Mouse (Mus musculus): Measurements from ENCODE around the gene 3110040M04Rik. TPM values are rescaled to one million over a fixed set of nuclear protein-coding genes. Genes with fewer than 3 reads are reported as not detected.
"Not testable (repeated sequence)": the region's sequence is repeated elsewhere in the genome, so short reads cannot be mapped to it uniquely, and the experiment has no call there.

Gene 3110040M04Rik
- total RNA-seq (2021): not detected

- intact Hi-C loops (cut with DNase I); DNase-seq (ENCODE audit: low spot score in 2 of 2): not testable (repeated sequence)
Observed at GRCm38 (mm10) chr1:151203818-151204217, at the start of gene 3110040M04Rik. Gene 3110040M04Rik, plus strand, starts transcription at chr1:151204121.

GRCm38 (mm10) chr1:151154131-151154530 lies 49.8 kb upstream of the 3110040M04Rik start:
- intact Hi-C loops (cut with DNase I); DNase-seq (ENCODE audit: low spot score in 2 of 2): not testable (repeated sequence)

GRCm38 (mm10) chr1:151156129-151156528 lies 47.8 kb upstream of the 3110040M04Rik start:
- DNase-seq (ENCODE audit: low spot score in 2 of 2): no peak
- intact Hi-C loops (cut with DNase I): no loop called here

- DNase-seq (ENCODE audit: low spot score in 2 of 2): no peak
- intact Hi-C loops (cut with DNase I): no loop called here
Observed at GRCm38 (mm10) chr1:151156777-151157632, 46.9 kb upstream of the 3110040M04Rik start.

- no peak for DNase-seq (ENCODE audit: low spot score in 2 of 2)
- intact Hi-C loops (cut with DNase I): no loop called here
Observed at GRCm38 (mm10) chr1:151157963-151158856, 45.7 kb upstream of the 3110040M04Rik start.

- no peak for DNase-seq (ENCODE audit: low spot score in 2 of 2)
- intact Hi-C loops (cut with DNase I): no loop called here
Observed at GRCm38 (mm10) chr1:151158857-151159510, 44.9 kb upstream of the 3110040M04Rik start.

GRCm38 (mm10) chr1:151166031-151166430 lies 37.9 kb upstream of the 3110040M04Rik start:
- intact Hi-C loops (cut with DNase I): loop anchor here (5.0 kb wide), 1 partner anchor 84 kb away; no protein-coding TSS in a partner anchor
- DNase-seq (ENCODE audit: low spot score in 2 of 2): no peak

- intact Hi-C loops (cut with DNase I): loop anchor here (5.0 kb wide), 1 partner anchor 85 kb away; no protein-coding TSS in a partner anchor
- peak in 1 of 2 experiments; percentile 18 for DNase-seq (ENCODE audit: low spot score in 2 of 2)
Observed at GRCm38 (mm10) chr1:151167297-151168047, 36.4 kb upstream of the 3110040M04Rik start.

- no peak for DNase-seq (ENCODE audit: low spot score in 2 of 2)
- intact Hi-C loops (cut with DNase I): loop anchor here (5.0 kb wide), 1 partner anchor 86 kb away; no protein-coding TSS in a partner anchor
Observed at GRCm38 (mm10) chr1:151168637-151169036, 35.3 kb upstream of the 3110040M04Rik start.

- peak in 1 of 2 experiments; percentile 74 for DNase-seq (ENCODE audit: low spot score in 2 of 2)
- intact Hi-C loops (cut with DNase I): loop anchor here (5.0 kb wide), 2 partner anchors 45 to 170 kb away; partner anchors contain the start of gene Ivns1abp
Observed at GRCm38 (mm10) chr1:151171572-151172461, 32.1 kb upstream of the 3110040M04Rik start.

GRCm38 (mm10) chr1:151177030-151177936 lies 26.6 kb upstream of the 3110040M04Rik start:
- DNase-seq (ENCODE audit: low spot score in 2 of 2): peak in 1 of 2 experiments; percentile 35
- intact Hi-C loops (cut with DNase I): no loop called here

- intact Hi-C loops (cut with DNase I): no loop called here
- no peak for DNase-seq (ENCODE audit: low spot score in 2 of 2)
Observed at GRCm38 (mm10) chr1:151177937-151178271, 26.0 kb upstream of the 3110040M04Rik start.

- intact Hi-C loops (cut with DNase I): no loop called here
- DNase-seq (ENCODE audit: low spot score in 2 of 2): no peak
Observed at GRCm38 (mm10) chr1:151178505-151179083, 25.3 kb upstream of the 3110040M04Rik start.

GRCm38 (mm10) chr1:151180167-151180566 lies 23.8 kb upstream of the 3110040M04Rik start:
- intact Hi-C loops (cut with DNase I): no loop called here
- no peak for DNase-seq (ENCODE audit: low spot score in 2 of 2)

- intact Hi-C loops (cut with DNase I); DNase-seq (ENCODE audit: low spot score in 2 of 2): not testable (repeated sequence)
Observed at GRCm38 (mm10) chr1:151182266-151182665, 21.7 kb upstream of the 3110040M04Rik start, which contains the start of gene Gm47985. Gene Gm47985, plus strand, starts transcription at chr1:151182537.

- DNase-seq (ENCODE audit: low spot score in 2 of 2); intact Hi-C loops (cut with DNase I): not testable (repeated sequence)
Observed at GRCm38 (mm10) chr1:151186186-151186585, 17.7 kb upstream of the 3110040M04Rik start.
